Mouse (Mus musculus): ENCODE measurements around the gene Alox12.

The Alox12 gene

DNA sequence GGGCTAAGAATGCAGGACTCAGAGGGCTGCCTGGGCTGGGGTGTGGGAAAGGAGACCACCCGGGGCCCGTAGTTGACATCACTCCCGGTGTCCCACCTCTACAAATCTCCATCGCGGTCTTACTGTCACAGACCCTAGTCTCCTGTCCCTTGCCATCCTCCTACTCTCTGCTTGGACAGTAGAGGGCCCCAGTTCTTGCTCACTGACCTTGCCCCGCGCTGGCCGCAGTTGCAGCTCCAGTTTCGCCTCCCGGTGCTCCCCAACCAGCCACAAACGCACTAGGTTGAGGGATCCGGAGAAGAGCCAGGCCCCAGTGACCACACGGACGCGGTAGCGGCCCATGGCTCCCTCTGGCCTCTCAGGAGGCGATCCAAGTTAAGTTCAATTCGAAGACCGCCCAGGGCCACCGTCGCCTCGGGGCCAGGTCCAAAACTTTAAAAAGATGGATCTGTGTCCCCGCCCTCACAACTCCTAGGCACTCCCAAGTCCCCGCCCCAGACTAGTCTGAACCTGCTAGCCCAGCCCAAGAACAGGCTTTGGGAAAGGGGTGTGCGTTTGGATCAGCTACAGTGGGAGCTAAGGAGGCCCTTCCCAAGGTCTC is at the start of gene Alox12:
Gene Alox12 (minus strand): TSS at position 423 of the 601 bp plus-strand sequence.
- no peak for DNase-seq (ENCODE audit: low read depth)

DNA sequence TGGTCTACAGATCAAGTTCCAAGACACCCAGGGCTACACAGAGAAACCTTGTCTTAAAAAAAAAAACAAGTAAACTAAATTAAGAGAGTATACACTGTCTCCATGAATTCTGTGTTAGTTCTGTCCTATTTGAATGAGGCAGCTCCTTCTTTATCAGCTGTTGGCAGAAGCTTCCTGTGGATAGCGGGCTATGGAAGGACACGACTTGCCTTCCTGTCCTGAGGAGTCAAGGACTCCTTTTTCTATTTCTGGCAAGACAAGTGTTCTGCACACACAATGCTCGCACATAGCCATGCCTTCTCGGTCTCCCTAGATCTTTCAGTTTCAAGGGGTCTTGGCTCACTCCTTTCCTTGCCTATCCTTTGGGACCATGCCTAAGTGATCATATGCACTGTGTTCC is 47.1 kb upstream of the Alox12 start:
- no peak for DNase-seq (ENCODE audit: low read depth)

DNA sequence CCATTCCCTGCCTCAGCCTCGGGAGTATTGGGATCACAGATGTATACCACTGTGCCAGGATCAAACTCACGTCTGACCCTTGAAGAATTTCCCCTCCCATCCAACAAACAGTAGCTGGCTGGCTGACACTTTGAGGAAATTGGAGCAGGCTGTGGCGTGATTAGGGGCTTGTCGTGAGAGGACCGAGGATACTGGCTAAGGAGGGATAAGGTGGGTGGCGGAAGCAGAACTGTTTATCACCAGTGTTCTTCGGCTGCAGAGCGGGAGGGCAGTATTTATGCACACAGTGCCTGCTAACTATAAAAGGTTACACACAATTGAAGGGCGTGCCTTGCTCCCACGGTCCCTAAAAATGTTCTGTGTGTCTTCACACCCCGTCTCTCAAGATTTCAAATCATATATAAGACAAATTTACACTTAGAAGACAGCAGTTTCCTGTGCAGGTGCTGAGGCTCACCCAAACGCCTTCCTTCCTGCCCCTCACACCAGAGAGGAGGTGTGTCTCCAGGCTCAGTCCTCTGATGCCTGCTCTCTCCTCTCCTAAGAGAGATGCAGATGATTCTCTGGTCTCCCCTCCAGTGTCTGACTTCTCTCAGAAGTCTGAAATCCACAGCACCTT is 42.8 kb upstream of the Alox12 start:
- no peak for DNase-seq (ENCODE audit: low read depth)

DNA sequence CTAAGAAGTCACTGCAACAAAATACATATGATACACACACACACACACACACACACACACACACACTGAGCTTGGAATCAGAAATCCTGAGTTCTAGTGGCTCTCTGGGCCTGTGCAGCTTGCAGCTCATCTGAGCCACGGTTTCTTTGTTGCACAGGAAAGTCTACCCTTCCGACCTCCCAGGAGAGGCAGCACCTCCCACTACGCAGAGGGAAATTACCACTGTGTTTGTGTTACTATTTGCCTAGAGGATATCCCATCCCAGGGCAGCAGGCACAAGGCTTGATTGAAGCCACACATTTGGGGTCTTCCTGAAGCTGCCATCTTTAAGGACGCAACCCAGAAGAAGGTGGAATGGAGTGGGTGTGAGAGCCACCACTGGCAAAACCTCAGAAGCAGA is 42.3 kb upstream of the Alox12 start:
- DNase-seq (ENCODE audit: low read depth) = no peak

DNA sequence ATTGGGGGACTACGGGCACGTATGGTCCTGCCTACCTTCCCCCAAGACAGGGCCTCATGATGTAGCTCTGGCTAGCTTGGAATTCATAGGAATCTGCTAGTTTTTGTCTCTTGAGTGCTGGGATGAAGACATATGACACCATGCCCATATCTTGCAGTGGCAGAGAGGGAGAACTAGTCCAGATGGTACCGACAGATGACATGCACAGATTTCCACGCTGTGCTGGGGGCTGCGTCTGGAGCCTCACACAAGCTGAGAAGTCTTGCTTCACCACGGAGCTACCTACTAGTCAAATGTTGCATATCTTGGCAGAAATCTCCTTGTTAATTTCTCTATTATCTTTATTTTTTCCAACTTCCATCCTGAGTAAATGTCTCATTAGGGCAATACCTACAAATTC is 38.7 kb upstream of the Alox12 start:
- DNase-seq (ENCODE audit: low read depth) = no peak

DNA sequence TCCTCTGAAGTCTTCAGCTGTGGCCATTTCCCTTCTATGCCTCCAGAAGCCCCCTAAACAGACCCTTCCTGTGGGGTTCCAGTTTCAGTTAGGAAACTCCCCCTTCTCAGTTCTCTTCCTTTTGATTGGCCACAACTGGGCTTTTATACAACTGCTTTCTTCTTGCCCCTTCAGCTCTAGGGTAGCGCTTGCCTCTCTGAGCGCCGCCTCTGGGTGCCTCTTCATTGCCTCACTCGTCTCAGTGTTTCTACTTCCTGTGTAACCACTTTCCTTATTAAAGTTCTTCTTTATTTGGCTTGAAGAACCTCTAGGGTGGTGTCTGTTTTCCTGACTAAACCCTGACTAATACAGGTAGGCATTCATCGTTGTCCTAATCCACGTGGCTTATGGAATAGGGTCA is 36.1 kb upstream of the Alox12 start:
- no peak for DNase-seq (ENCODE audit: low read depth)

DNA sequence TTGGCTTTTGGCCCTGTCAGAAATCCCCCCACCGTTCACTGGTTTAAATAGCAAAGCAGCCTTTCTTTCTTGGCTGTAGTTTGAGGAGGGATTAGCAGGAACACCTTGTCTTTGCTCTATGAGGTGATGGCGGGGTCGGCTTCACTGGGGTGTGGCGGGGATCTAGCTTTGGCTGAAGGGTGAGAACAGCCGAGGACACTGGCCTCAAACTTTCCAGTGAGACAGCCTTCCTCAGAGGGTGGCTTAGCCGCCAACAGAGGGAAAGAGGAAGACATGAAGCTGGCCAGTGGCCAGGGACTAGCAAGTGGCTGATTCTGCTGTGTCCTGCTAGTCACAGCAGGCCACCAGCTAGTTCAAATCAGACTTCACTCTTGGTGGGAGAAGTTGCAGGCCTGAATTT is 34.1 kb upstream of the Alox12 start:
- no peak for DNase-seq (ENCODE audit: low read depth)

DNA sequence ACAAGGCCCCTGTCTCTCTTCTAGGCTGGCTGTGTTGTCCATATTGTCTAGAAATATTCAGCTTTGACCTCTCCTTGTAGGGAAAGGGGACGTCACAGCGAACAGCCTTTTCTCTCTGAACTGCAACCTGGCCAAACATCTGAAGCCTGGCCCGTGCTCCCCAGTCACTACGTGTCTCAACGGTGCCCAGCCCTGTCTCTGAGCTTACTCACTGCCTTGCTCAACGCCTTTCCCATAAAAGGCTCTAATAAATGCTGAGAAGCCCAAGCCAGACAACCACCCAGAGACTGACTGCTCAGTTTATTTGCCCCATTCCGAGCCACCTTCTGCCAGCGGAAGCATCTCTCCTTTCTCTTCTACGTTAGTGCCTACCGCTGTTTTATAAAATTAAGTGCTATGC is 32.9 kb upstream of the Alox12 start:
- DNase-seq (ENCODE audit: low read depth) = peak; percentile 22

DNA sequence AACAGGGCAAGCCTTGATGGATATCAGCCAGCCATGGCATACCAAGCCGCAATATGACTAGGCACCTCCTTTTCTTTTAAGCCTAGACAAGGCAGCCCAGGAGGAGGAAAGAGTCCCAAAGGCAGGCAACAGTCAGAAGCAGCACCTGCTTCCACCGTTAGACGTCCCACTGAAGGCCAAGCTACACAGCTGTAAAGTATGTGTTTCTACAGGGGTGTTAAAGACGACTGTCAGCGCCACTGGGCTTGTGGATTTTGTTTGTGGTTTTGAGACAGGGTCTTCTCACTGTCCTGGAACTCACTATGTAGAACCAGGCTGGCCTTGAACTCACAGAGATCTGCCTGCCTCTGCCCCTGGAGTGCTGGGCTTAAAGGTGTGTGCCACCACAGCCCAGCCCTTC is 30.5 kb upstream of the Alox12 start:
- no peak for DNase-seq (ENCODE audit: low read depth)

DNA sequence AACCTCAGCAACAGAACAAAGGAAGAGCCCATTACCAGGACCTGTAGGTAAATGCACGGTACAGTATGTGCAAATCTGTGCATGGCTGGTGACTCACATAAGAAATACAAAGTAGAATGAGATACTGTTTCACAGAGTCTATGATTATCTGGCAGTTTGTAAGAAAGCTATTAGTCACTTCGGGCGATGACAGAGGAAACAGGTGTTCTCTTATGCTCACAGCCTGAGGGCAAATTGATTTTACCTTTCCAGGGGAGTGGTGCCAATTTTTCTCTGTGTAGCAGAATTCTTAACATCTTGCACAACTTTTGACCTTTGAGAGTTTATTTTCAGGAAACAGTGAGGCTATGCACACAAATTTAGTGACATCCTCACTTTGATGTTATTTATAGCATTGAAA is 29.6 kb upstream of the Alox12 start:
- DNase-seq (ENCODE audit: low read depth) = peak; percentile 26

DNA sequence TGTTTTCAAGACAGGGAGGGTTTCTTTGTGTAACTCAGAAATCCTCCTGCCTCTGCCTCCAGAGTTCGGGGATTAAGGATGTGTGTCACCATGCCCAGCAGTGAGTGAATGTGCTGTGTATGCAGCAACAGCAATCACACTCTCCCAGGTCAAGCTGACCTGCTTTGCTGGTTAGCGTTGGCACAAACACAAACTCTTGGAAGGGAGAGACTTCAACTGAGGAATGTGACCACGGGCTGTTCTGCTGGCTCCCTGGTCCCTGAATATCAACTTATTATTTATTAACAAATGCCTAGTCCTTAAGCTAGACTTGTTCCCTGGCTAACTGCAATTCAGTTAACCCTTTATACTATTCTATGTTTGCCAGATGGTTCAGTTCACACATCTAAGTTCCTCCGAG is 28.5 kb upstream of the Alox12 start:
- no peak for DNase-seq (ENCODE audit: low read depth)

DNA sequence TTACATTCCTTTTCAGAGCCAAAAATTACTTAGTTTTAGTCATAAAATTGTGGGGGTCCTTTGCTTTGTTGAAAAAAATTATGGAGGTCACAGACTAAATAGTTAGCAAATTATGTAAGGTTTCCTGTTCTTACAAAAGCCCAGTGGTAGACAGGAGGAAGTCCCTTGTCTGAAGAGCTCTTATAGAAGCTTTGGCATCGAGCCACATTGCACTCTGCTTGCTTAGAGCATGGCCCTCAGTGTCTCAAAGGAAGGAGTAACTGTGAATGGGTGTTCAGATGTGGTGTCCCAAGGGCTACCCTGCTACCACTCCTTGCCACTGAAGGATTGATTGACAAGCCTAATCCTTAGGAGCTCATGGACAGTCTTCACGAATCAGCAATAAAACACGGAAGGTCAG is 25.3 kb upstream of the Alox12 start:
- DNase-seq (ENCODE audit: low read depth) = no peak

DNA sequence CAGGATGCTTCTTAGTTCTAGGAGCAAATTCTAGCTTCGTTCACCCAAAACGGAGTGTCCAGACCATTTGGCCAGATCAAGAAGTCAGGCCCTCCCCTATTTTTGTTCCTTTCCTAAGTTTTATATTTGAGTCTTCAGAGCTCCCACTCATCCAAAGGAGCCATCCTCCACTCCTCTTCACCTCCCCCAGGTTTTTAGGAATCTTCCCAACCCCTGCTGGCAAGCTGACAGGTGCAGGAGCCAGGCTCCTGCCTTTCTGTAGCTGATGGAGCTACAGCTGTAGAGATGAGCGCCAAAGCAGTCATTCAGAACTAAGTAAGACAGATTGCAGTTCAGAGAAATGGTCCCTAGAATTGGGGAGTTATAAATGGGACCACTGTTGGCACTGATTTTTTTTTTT is 23.8 kb upstream of the Alox12 start:
- no peak for DNase-seq (ENCODE audit: low read depth)

DNA sequence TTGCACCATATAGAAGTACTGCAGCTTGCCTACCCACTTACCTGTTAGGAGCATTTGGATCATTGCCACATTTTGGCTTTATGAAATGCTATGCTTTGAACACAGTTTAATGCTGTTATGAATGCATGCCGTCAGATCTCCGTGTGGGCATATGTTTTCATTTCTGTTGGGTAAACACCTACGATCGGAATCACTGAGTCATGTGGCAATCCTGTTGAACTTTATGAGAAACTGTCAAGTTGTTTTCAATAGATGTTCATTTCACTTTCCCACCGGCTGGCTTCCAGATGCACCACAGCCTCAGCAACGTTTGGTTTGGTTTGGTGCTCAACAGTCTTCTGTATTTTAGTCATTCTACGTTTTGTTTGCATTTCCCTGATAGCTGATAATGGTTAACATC is 16.5 kb upstream of the Alox12 start:
- peak; percentile 70 for DNase-seq (ENCODE audit: low read depth)

DNA sequence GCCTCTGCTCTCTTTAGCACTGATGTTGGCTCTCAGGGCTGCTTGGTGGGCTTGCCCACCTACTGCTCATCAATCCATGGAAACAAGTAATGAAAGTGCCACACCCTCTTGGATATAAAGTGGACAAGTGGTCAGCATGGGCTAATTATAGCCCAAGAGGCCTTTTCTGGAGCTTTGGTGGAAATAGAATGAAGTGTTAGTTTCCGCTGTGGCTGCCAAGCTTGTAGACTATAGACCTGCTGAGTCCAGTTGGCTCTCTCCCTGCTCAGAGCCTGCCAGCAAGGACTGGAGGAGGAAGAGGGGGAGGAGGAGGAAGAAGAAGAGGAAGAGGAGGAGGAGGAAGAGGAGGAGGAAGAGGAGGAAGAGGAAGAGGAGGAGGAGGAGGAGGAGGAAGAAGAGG is 11.3 kb upstream of the Alox12 start:
- peak; percentile 46 for DNase-seq (ENCODE audit: low read depth)

DNA sequence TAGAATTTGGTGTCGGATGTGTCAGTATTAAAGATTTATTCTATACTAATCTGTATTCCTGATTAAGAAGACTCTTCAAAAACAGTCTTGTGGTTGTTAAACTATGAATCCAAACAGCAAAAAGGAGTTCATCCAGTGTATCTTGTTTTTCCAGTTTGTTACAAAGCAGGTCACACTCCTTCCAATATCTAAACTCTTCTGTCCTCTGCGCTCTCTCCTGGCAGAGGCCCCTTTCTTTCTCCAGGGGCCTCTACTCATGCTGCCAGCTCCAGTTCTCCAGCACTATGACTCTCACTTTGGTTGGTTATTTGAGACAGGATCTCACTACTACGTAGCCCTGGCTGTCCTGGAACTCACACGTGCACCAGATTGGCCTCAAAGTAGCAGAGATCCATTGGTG is 10.7 kb upstream of the Alox12 start:
- no peak for DNase-seq (ENCODE audit: low read depth)

DNA sequence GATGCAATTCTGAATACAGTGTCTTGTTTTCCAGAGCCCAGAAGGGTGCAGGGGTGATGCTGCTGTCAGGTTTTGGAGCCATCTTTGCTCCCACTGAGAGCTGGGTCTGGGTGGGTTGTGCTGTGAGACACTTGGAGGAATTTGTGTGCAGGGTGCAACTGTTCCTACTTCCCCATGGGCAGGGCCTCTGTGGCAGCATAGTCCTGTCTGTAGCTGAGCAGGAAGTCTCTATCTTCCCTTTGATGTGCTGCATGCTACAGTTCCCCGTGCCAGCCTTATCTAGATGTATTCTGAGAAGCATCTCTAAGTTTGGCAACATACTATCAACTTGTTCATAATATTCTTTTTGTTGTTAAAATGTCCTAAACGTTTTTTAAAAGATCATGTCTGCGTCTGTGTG is 10.1 kb upstream of the Alox12 start:
- no peak for DNase-seq (ENCODE audit: low read depth)

DNA sequence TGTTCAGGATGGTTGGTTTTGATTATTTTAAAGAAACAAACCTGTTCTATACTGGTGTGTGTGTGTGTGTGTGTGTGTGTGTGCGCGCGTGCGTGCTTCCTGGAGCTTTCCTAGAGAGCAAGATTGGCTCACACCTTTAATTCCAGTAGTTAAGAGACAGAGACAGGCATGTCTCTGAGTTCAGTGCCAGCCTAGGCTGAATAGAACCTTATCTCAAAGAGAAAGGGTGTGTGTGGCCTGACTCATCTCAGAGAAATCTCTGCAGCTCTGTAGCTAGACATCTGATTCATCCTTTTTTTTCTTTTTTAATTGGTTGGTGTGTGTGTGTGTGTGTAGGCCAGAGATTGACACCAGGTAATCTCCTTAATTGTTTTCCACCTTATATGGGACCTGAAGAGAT is 3.9 kb upstream of the Alox12 start:
- peak; percentile 33 for DNase-seq (ENCODE audit: low read depth)

DNA sequence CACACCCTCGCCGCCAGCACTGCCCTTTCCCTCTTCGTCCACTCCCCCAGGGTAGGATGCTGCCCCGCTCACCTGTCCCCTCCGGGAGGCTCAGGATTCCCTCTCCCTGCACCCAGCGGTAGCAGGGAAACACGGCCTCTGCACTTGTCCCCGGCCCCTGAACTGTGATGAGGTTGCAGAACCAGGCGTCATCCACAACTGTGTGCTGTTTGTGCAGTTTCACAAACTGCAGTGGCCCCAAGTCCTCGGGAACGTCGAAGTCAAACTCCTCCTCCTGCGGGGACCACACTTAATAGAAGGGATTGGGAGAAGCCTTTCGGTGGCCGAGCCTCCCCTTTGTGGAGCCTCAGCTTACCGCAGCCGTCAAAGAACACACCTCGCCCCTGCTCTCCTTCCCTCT is 816 bp downstream of the Alox12 start:
- no peak for DNase-seq (ENCODE audit: low read depth)

DNA sequence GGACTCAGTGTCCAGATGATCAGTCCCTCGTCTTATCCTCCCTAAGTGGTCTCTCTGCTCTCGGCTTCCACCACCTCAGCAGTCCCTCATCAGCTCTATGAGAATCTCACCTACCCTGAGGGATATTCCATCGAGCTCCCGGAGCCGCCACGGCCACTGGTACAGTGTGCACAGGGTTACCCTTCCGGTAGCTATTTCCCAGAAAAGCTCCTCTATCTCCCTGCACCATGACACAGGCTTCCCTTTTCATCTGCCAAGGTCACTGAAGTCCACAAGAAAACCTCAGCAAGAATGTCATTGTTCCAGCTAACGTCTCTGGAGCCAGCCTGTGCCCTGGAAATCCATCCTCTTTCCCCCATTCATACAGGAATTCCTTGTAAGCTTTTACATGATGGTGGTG is 3.3 kb downstream of the Alox12 start:
- DNase-seq (ENCODE audit: low read depth) = no peak

DNA sequence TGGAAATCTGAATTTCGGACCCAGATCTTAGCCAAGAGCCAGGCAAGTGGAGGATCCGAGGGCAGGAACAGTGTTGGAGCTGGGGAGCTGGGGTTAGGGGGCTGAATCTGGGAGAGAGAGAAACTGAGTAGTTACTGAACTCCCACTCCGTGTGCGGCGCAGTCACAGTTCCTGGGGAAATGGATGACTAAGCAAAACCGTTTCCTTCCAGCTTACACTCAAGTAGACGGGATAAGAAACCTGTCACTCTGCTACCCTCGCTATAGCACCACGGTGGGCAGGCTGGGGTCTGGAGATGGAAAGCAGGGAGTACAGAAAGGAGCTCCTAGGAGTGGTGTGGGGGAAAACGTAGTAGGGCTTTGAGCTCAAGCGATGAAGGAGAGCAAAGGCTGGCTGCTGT is 5.0 kb downstream of the Alox12 start:
- DNase-seq (ENCODE audit: low read depth) = no peak

DNA sequence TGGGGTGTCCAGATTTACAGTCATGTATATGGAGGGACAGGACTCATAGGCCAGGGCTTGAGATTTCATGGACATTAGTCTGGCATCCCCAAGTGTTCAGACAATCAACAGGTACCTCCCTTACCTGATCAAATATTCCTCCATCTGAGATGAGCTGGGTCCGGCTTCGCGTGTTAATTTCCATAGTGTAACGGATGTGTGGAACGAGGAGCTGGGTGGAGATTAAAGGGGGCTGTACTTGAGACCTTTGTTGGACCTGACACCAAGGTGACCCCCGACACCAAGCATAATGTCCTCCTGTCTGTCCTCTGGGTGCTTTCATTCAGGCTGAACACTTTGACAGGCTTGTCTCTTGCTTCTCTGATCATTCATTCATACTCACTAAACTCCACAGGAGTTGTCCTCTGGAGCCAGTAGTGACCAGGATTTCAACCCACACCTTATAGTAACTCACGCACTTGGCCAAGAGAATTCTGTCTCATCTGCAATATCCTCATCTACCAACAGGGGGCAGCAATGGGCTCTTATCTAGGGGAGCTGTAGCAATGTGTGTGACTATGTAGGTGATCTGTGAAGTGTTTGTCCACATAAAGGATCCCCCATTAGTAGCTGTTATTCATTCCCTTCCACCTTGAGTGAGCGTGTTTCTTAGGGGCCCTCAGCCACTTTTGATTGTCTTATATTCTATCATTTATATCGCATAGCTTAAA is 7.9 kb downstream of the Alox12 start:
- DNase-seq (ENCODE audit: low read depth) = peak; percentile 83

DNA sequence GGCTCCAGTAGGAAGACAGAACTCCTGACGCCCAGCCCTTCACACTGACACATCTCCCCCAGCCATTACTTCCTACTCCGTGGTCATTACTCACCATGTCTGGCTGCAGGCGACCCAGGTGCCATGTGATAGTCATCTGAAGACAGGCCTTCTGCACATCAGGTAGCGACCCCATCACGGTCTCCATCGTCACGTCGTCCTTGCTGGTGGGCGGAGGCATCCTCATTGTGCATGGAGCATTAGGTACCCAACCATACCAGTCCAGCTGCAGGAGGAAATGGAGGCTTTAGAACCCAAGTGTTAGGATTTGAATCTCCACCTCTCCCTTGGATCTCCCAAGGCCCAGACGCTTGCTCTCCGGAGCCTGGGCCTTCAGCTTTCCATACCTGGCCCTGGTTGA is 12.6 kb downstream of the Alox12 start:
- no peak for DNase-seq (ENCODE audit: low read depth)

All from NIH3T3 (cell line).